Mouse (Mus musculus): ENCODE measurements around the gene Dgke. TPM values are rescaled to one million over a fixed set of nuclear protein-coding genes. Genes with fewer than 3 reads are reported as not detected.
A peak's percentile ranks its signal among the peaks of the same experiment; 100 is the strongest.
"Not testable (repeated sequence)": the region's sequence is repeated elsewhere in the genome, so short reads cannot be mapped to it uniquely, and the experiment has no call there.

Gene Dgke
- polyA plus RNA-seq, 1 experiment = 3.4 TPM

- H3K4me1 ChIP-seq (ENCODE audit: control insufficient read depth, insufficient read depth, low read length) = peaks cover 43% of the 10 kb centered on the region
- TF ChIP-seq CTCF (IDR thresholded peaks at IDR 0.05; ENCODE audit: low read depth, low read length) (no peak), POLR2A (IDR thresholded peaks at IDR 0.05; ENCODE audit: borderline replicate concordance, low read depth, low read length) (no peak)
- H3K27ac ChIP-seq (ENCODE audit: insufficient read depth, low read depth, low read length) = peak overlapping the region; percentile 77
- H3K4me3 ChIP-seq (ENCODE audit: insufficient read depth, low read length) = peak overlapping the region; percentile 96
Measured at GRCm38 (mm10) chr11:88999723-89000526, 66.7 kb downstream of the Dgke start.

DNA sequence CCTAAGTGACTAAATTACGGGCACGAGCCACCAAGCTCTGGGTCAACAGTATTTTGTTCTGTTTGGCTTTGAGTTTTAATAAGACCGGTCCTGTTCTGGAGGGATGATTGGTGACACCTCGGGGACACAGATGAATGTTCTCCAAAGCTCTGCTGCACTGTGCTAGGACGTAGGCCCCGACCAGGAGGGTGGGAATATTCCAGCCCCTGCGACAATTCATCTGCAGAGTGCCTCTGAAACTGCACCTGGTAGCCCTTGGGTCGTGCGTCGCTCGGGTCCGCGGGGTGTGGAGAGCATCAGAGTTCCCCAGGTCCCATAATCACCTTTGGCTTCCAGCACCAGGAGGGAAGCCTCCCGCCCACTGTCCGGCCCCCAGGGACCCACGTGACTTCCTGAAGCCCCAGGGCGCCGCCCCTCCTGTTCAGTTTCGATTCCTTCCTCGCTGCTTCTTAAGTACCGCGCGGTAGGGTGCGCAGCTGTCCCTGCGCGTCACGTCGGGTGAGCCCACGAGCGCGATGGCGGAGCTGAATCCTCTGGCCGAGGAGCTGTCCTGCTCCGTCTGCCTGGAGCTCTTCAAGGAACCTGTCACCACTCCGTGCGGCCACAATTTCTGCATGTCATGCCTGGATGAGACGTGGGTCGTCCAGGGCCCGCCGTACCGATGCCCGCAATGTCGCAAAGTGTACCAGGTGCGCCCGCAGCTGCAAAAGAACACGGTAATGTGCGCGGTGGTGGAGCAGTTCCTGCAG lies 67.5 kb downstream of the Dgke start, which contains the start of gene Trim25:
TSS of gene Trim25 (plus strand) at position 403 of the 749 bp plus-strand sequence.
- TF ChIP-seq CTCF (IDR thresholded peaks at IDR 0.05; ENCODE audit: low read depth, low read length) = no peak
- TF ChIP-seq POLR2A (IDR thresholded peaks at IDR 0.05; ENCODE audit: borderline replicate concordance, low read depth, low read length) = peak; percentile 90
- H3K27ac ChIP-seq (ENCODE audit: insufficient read depth, low read depth, low read length) = peak within 1 kb of the TSS; percentile 84
- peaks cover 46% of the 10 kb centered on the region for H3K4me1 ChIP-seq (ENCODE audit: control insufficient read depth, insufficient read depth, low read length)
- H3K4me3 ChIP-seq (ENCODE audit: insufficient read depth, low read length) = peak within 1 kb of the TSS; percentile 96

DNA sequence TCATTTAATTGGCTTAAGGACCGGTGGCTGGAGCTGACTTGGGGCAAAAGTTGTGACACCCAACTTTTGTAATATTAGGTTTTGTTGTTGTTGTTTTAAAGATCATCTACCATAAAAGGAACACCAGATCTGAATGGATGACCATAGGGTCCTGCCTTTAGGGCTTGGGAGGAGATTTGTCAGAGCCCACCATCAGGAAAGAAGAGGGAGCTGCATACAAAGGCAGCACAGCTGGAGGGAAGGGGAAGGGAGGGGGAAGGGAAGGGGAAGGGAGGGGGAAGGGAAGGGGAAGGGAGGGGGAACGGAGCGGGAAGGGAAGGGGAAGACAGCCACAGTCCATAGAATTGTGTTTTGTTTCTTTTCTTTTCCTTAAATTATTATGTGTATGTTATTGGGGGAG lies 68.2 kb downstream of the Dgke start:
- Histone ChIP-seq H3K27ac (ENCODE audit: insufficient read depth, low read depth, low read length) (peak overlapping the region; percentile 84), H3K4me1 (ENCODE audit: control insufficient read depth, insufficient read depth, low read length) (peaks cover 43% of the 10 kb centered on the region), H3K4me3 (ENCODE audit: insufficient read depth, low read length) (peak overlapping the region; percentile 96; the same call in 1 of the 2 replicates)
- TF ChIP-seq POLR2A (IDR thresholded peaks at IDR 0.05; ENCODE audit: borderline replicate concordance, low read depth, low read length) (no peak), CTCF (IDR thresholded peaks at IDR 0.05; ENCODE audit: low read depth, low read length) (no peak)

DNA sequence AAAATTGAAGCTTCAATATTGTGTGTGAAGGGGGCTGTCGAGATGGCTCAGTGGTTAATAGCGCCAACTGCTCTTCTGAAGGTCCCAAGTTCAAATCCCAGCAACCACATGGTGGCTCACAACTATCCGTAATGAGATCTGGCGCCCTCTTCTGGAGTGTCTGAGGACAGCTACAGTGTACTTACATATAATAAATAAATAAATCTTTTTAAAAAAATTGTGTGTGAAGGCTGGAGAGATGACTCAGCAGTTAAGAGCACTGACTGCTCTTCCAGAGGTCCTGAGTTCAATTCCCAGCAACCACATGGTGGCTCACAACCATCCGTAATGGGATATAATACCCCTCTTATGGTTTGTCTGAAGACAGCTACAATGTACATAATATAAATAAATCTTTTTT lies 69.3 kb downstream of the Dgke start:
- H3K4me1 ChIP-seq (ENCODE audit: control insufficient read depth, insufficient read depth, low read length) = peaks cover 36% of the 10 kb centered on the region
- H3K4me3 ChIP-seq (ENCODE audit: insufficient read depth, low read length); H3K27ac ChIP-seq (ENCODE audit: insufficient read depth, low read depth, low read length): not testable (repeated sequence)
- TF ChIP-seq CTCF (IDR thresholded peaks at IDR 0.05; ENCODE audit: low read depth, low read length) = 0 out of 2 replicates have a peak, but pooled peaks have one; percentile 23

GRCm38 (mm10) chr11:88996427-88996826 lies 70.2 kb downstream of the Dgke start:
- peak overlapping the region; percentile 25 for H3K27ac ChIP-seq (ENCODE audit: insufficient read depth, low read depth, low read length)
- H3K4me1 ChIP-seq (ENCODE audit: control insufficient read depth, insufficient read depth, low read length) = peaks cover 34% of the 10 kb centered on the region
- TF ChIP-seq CTCF (IDR thresholded peaks at IDR 0.05; ENCODE audit: low read depth, low read length) = no peak
- TF ChIP-seq POLR2A (IDR thresholded peaks at IDR 0.05; ENCODE audit: borderline replicate concordance, low read depth, low read length) = no peak
- no peak overlapping the region for H3K4me3 ChIP-seq (ENCODE audit: insufficient read depth, low read length)

- no peak for TF ChIP-seq POLR2A (IDR thresholded peaks at IDR 0.05; ENCODE audit: borderline replicate concordance, low read depth, low read length)
- TF ChIP-seq CTCF (IDR thresholded peaks at IDR 0.05; ENCODE audit: low read depth, low read length) = no peak
- H3K4me1 ChIP-seq (ENCODE audit: control insufficient read depth, insufficient read depth, low read length) = peaks cover 34% of the 10 kb centered on the region
- H3K27ac ChIP-seq (ENCODE audit: insufficient read depth, low read depth, low read length) = peak overlapping the region; percentile 28; the same call in 1 of the 2 replicates
- no peak overlapping the region for H3K4me3 ChIP-seq (ENCODE audit: insufficient read depth, low read length)
Measured at GRCm38 (mm10) chr11:88995616-88996015, 71.0 kb downstream of the Dgke start.

GRCm38 (mm10) chr11:88994492-88994891 lies 72.2 kb downstream of the Dgke start:
- peak overlapping the region; percentile 86 for H3K27ac ChIP-seq (ENCODE audit: insufficient read depth, low read depth, low read length)
- no peak overlapping the region for H3K4me3 ChIP-seq (ENCODE audit: insufficient read depth, low read length)
- peaks cover 34% of the 10 kb centered on the region for H3K4me1 ChIP-seq (ENCODE audit: control insufficient read depth, insufficient read depth, low read length)
- TF ChIP-seq POLR2A (IDR thresholded peaks at IDR 0.05; ENCODE audit: borderline replicate concordance, low read depth, low read length) (no peak), CTCF (IDR thresholded peaks at IDR 0.05; ENCODE audit: low read depth, low read length) (no peak)

GRCm38 (mm10) chr11:88993625-88994024 lies 73.0 kb downstream of the Dgke start:
- Histone ChIP-seq H3K4me1 (ENCODE audit: control insufficient read depth, insufficient read depth, low read length) (peaks cover 31% of the 10 kb centered on the region), H3K27ac (ENCODE audit: insufficient read depth, low read depth, low read length) (peak overlapping the region; percentile 86), H3K4me3 (ENCODE audit: insufficient read depth, low read length) (no peak overlapping the region)
- no peak for TF ChIP-seq POLR2A (IDR thresholded peaks at IDR 0.05; ENCODE audit: borderline replicate concordance, low read depth, low read length)
- no peak for TF ChIP-seq CTCF (IDR thresholded peaks at IDR 0.05; ENCODE audit: low read depth, low read length)

DNA sequence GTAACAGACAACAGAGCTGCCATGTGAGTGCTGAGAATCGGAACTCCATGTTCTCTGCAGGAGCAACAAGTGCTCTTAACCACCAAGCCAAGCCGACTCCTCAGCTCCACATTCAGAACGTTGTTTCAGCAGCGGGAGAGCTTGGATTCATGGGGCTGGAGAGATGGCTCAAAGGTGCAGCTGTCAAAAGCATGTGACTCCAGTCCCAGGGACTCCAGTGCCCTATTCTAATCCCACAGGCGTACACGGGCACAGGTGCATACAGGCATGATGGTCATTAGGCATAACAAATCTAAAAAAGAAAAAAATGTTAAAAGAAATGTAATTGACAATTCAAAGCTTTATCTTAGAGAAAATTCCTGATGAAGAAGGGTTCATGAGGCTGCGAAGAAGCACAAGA lies 73.5 kb downstream of the Dgke start:
- no peak overlapping the region for H3K4me3 ChIP-seq (ENCODE audit: insufficient read depth, low read length)
- no peak for TF ChIP-seq POLR2A (IDR thresholded peaks at IDR 0.05; ENCODE audit: borderline replicate concordance, low read depth, low read length)
- no peak for TF ChIP-seq CTCF (IDR thresholded peaks at IDR 0.05; ENCODE audit: low read depth, low read length)
- H3K27ac ChIP-seq (ENCODE audit: insufficient read depth, low read depth, low read length) = no peak overlapping the region
- H3K4me1 ChIP-seq (ENCODE audit: control insufficient read depth, insufficient read depth, low read length) = peaks cover 29% of the 10 kb centered on the region

GRCm38 (mm10) chr11:88989530-88989929 lies 77.1 kb downstream of the Dgke start:
- H3K27ac ChIP-seq (ENCODE audit: insufficient read depth, low read depth, low read length) = no peak overlapping the region
- no peak for TF ChIP-seq POLR2A (IDR thresholded peaks at IDR 0.05; ENCODE audit: borderline replicate concordance, low read depth, low read length)
- TF ChIP-seq CTCF (IDR thresholded peaks at IDR 0.05; ENCODE audit: low read depth, low read length) = no peak
- H3K4me1 ChIP-seq (ENCODE audit: control insufficient read depth, insufficient read depth, low read length) = peaks cover 13% of the 10 kb centered on the region
- no peak overlapping the region for H3K4me3 ChIP-seq (ENCODE audit: insufficient read depth, low read length)

Measured in bone marrow macrophage, adult 2 months (primary cell).